Mouse (Mus musculus): ENCODE data around the gene Agl.

The Agl gene

DNA sequence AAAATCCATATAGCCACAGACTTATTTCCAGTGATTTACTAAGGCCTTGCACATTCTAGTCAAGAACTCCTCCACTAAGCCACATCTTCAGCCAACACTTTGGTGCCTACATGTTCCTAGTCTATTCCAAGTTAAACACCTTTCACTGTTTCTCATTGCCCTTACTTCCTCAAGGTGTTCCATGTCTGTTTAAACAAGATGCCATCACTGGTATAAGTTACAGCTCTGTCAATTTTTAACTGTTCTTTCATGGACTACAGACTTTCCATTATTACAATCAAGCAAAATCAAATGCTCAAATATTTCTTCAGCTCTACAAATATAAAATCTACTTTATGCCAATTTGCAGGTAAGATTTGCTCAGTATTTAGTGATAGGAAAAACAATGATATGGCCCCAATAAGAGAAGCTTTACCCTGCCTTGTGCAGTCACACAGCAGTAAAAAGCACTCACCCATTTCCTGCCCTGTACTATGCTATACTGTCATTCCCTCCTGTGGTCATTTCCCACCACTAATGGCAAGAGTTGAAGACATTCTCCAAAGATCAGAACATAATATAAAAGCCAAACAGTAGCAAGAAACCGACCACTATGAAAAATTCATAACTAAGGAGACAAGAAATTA, 105.2 kb downstream of the Agl start:
- in situ Hi-C loops (cut with MboI; ENCODE audit: low sequenced_read_pairs) = no loop called here

DNA sequence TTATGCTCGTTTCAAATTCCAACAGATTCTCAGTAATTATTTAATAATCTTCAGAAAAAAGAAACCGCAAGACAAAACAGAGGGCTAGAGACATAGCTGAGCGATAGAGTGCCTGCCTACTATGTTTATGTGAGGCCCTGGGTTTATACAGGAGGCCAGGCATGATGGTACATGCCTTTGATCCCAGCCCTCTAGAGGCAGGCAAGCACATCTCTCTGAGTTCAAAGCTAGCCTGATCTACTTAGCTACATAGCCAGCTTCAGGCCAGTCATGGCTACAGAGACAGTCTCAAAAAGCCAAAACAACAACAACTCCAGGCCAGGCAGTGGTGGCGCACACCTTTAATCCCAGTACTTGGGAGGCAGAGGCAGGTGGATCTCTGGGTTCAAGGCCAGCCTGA, 106.4 kb downstream of the Agl start:
- in situ Hi-C loops (cut with MboI; ENCODE audit: low sequenced_read_pairs) = no loop called here

DNA sequence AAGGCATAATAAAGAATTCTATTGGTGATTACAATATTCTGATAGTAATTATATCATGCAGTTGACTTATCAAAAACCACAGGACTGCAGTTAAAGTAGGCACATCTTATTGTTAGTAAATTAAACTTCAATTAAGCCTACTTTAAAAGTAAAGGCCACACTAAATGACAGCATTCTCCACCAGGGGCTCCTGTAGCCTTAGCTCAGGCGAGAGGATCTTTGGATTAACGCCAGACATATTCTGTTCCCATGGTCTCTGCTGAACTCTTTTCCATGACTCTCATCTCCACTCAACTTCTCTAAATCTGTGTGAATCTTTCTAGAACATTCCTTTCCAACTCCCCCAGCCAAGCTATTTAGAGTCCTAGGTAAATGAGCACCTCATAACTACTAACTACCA, 109.2 kb downstream of the Agl start:
- in situ Hi-C loops (cut with MboI; ENCODE audit: low sequenced_read_pairs) = no loop called here

DNA sequence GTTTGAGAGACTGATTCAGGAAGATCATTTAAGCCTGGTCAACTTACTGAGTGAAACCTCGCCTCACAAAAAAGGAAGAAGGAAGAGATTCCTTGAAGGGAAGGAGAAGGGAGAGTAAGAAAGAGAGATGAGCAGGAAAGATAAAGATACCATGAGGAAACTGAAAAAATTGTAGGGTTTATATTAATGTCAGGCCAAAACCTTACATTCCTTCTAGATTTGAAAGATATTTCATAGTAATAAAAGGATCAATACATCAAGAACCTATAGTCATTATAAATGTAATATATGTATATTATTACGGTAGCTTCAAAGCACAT, 112.3 kb downstream of the Agl start:
- in situ Hi-C loops (cut with MboI; ENCODE audit: low sequenced_read_pairs) = no loop called here

DNA sequence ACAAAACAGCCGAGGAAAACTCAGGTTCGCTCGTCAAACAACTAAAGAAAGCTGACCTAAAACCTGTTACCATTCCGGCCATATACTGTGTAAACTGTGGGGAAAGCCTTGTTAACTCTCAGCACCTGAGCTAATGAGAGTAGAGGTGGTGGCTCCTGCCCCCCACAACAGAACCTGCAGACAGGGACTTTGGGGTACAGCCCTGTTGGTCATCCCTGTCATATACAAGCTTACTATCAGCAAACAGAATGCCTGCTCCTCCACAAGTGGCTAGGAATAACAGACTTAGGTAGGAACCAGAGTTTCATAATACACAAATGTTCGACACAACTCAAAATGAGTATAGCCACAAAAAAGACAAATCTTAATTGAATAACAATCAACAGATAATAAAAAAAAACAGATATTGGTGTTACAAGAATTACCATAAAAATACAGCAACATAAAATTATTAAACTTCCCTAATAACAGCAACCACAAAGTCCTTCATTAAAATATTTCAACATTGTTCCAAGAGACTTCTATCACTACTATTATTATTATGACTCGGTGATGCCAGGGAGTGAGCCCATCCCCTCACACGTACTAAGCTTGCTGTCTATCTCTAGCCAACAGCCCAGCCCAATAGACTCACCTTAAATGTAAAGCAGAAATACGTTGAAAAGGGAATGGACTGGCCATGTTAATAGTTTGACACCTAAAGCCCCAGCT, 112.9 kb downstream of the Agl start:
- in situ Hi-C loops (cut with MboI; ENCODE audit: low sequenced_read_pairs) = no loop called here

DNA sequence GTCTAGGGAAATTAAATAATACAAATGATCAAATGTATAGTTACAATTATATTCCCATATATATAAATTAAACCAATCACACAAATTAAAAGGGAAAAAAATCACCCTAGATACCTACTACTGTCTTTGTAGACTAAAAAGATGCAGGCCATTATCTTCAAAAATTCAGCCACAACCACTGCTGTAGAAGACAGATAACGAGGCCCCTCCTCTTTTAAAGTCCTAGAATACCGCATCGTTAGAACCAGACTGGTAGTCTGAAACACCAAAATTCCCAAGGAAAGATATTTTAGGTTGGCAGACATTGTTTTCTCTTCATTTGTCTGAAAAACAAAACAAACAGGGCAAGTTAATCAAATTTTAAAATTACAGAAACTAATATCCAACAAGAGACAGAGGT, 113.7 kb downstream of the Agl start:
- in situ Hi-C loops (cut with MboI; ENCODE audit: low sequenced_read_pairs) = no loop called here

Measured in CH12F3 (cell line).